ENCODE assay signal across 19 mouse cellular contexts in the genomic region with DNA sequence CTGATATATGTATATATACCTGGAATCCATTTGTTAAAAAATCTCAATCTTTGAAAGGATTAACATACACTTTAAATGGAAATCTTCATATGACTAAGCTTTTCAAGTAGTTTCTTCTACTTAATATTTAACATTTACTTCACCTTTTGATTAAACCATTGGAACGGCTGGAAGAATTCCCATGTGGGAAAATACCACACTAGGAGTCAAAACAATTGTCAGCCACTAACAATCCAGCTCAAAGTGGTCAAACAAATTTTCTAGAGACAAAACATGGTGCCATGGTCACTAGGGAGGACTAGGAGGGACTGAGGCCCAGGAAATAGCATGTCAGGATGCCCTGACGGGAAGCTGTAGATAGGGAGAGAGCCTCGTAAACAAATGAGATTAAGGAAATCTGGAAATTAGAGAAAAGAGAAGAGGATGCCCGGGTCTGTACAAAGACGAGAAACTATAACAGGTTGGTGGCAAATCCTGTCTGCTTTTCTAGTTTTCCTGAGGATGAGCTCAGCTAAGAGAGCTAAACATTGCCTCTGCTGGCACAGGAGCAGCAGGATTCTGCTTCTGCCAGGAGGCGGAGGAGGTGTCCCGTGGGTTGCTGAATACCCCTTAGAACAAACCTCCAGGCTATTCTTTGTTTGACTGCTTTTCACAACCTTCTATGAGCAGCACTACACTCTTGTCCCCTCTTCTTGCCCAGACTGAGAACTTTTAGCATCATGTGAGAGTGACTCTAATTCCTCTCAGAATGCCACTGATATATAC. TPM values are rescaled to one million over a fixed set of nuclear protein-coding genes. Genes with fewer than 3 reads are reported as not detected.
DNase-seq lines count a peak whose midpoint lies in the region; ATAC-seq and TF ChIP-seq lines count a peak whose summit lies in the region.
"Had no signal": no experiment of that assay in that cellular context is flagged by ENCODE, and none has a peak within 500 bp of the region (broad histone marks: within the 10 kb centered on the region; RNA-seq: fewer than 3 reads in every experiment).

No protein-coding gene starts in this region.

- H3K4me2 ChIP-seq in midbrain, embryonic 13.5 days (replicated peaks) = no peak overlapping the region
- no peak overlapping the region for H3K4me2 ChIP-seq in intestine, postnatal 0 days (replicated peaks; ENCODE audit: low read depth)
- H3K4me2 ChIP-seq: heart, embryonic 13.5 days; limb, embryonic 13.5 days; liver, embryonic 15.5 days; neural tube, embryonic 15.5 days; stomach, embryonic 15.5 days had no signal

- H3K9ac ChIP-seq in midbrain, embryonic 13.5 days (replicated peaks) = no peak overlapping the region
- no peak overlapping the region for H3K9ac ChIP-seq in intestine, postnatal 0 days (ENCODE audit: low read depth, low read length)
- H3K9ac ChIP-seq: heart, embryonic 13.5 days; limb, embryonic 13.5 days; liver, embryonic 15.5 days; neural tube, embryonic 15.5 days; stomach, embryonic 15.5 days had no signal

- peak; percentile 69 for DNase-seq in kidney, adult 2 months
- no peak for DNase-seq in kidney, adult 8-10 months
- DNase-seq in midbrain, embryonic 10.5 days (ENCODE audit: low spot score) = no peak
- peak; percentile 40 to 57 for DNase-seq in left cerebral cortex, adult 2 months (ENCODE audit: extremely low spot score in 1 of 2, low spot score in 2 of 2)
- peak; percentile 71 for DNase-seq in right cerebral cortex, postnatal 25 days
- DNase-seq in adrenal gland, postnatal 25 days = no peak
- DNase-seq: adrenal gland, postnatal 36 days; cerebellum, postnatal 36 days; kidney, postnatal 14 days; lung, postnatal 10 days; thymus, postnatal 14 days had no signal

- ATAC-seq in midbrain, embryonic 13.5 days = no peak
- ATAC-seq in intestine, postnatal 0 days = no peak

- peaks cover 20% of the 10 kb centered on the region for H3K4me1 ChIP-seq in kidney, adult 2 months (ENCODE audit: control insufficient read depth, insufficient read depth, low read length)
- no peaks in the 10 kb centered on the region; the same call in 1 of the 2 replicates for H3K4me1 ChIP-seq in midbrain, embryonic 10.5 days
- H3K4me1 ChIP-seq in midbrain, embryonic 13.5 days (replicated peaks) = peaks cover 7% of the 10 kb centered on the region; the same call in 1 of the 2 replicates
- H3K4me1 ChIP-seq in intestine, postnatal 0 days (replicated peaks; ENCODE audit: control insufficient read depth, insufficient read depth, low read length) = no peaks in the 10 kb centered on the region; the same call in 1 of the 2 replicates
- H3K4me1 ChIP-seq: heart, embryonic 13.5 days; limb, embryonic 13.5 days; liver, embryonic 15.5 days; neural tube, embryonic 15.5 days; stomach, embryonic 15.5 days had no signal

- H3K4me3 ChIP-seq in kidney, adult 2 months (ENCODE audit: insufficient read depth, low read depth, low read length) = no peak overlapping the region
- H3K4me3 ChIP-seq in midbrain, embryonic 10.5 days = no peak overlapping the region
- H3K4me3 ChIP-seq in midbrain, embryonic 13.5 days (replicated peaks) = no peak overlapping the region
- H3K4me3 ChIP-seq in left cerebral cortex, adult 2 months = no peak overlapping the region
- H3K4me3 ChIP-seq in intestine, postnatal 0 days (ENCODE audit: low read depth, low read length) = no peak overlapping the region
- H3K4me3 ChIP-seq: heart, embryonic 13.5 days; limb, embryonic 13.5 days; liver, embryonic 15.5 days; neural tube, embryonic 15.5 days; stomach, embryonic 15.5 days had no signal

- intact Hi-C loops in left cerebral cortex, adult 2 months (cut with DNase I) = loop anchor here (1.0 to 2.0 kb wide), 2 partner anchors 14 to 47 kb away; a partner anchor contains a TSS

- no peaks in the 10 kb centered on the region for H3K36me3 ChIP-seq in kidney, adult 2 months (ENCODE audit: control insufficient read depth, insufficient read depth, low read length)
- no peaks in the 10 kb centered on the region for H3K36me3 ChIP-seq in midbrain, embryonic 10.5 days
- no peaks in the 10 kb centered on the region for H3K36me3 ChIP-seq in midbrain, embryonic 13.5 days
- H3K36me3 ChIP-seq in intestine, postnatal 0 days (ENCODE audit: control insufficient read depth, insufficient read depth) = no peaks in the 10 kb centered on the region
- H3K36me3 ChIP-seq: heart, embryonic 13.5 days; limb, embryonic 13.5 days; liver, embryonic 15.5 days; neural tube, embryonic 15.5 days; stomach, embryonic 15.5 days had no signal

- no peak for TF ChIP-seq CTCF in kidney, adult 2 months (conservative IDR thresholded peaks at IDR 0.05; ENCODE audit: insufficient read depth, insufficient read length, low read depth, low read length)
- peak; percentile 21 for TF ChIP-seq CTCF in left cerebral cortex, adult 2 months (IDR thresholded peaks at IDR 0.05)
- no peak for TF ChIP-seq CTCF in intestine, postnatal 0 days (IDR thresholded peaks at IDR 0.05; ENCODE audit: low read depth)

- no peak for TF ChIP-seq POLR2A in kidney, adult 2 months (IDR thresholded peaks at IDR 0.05; ENCODE audit: low read depth, low read length)

- H3K27ac ChIP-seq in kidney, adult 2 months (ENCODE audit: insufficient read depth, low read depth, low read length) = peak overlapping the region; percentile 46; the same call in 1 of the 2 replicates
- H3K27ac ChIP-seq in midbrain, embryonic 10.5 days (replicated peaks) = 0 out of 2 replicates have a peak overlapping the region, but pooled peaks have one; percentile 3
- H3K27ac ChIP-seq in midbrain, embryonic 13.5 days = no peak overlapping the region
- H3K27ac ChIP-seq in left cerebral cortex, adult 2 months = peak overlapping the region; percentile 65
- H3K27ac ChIP-seq in intestine, postnatal 0 days (ENCODE audit: low read depth, low read length) = no peak overlapping the region
- H3K27ac ChIP-seq: heart, embryonic 13.5 days; limb, embryonic 13.5 days; liver, embryonic 15.5 days; neural tube, embryonic 15.5 days; stomach, embryonic 15.5 days had no signal

- WGBS in kidney, adult 2 months = 57% methylated on average over 7 of the region's 7 CpGs
- 64% methylated on average over 7 of the region's 7 CpGs for WGBS in midbrain, embryonic 10.5 days
- 56% methylated on average over 7 of the region's 7 CpGs for WGBS in midbrain, embryonic 13.5 days
- WGBS in intestine, postnatal 0 days = 72% methylated on average over 7 of the region's 7 CpGs

- no peaks in the 10 kb centered on the region for H3K27me3 ChIP-seq in kidney, adult 2 months (replicated peaks; ENCODE audit: control insufficient read depth, insufficient read depth, low read length)
- no peaks in the 10 kb centered on the region for H3K27me3 ChIP-seq in midbrain, embryonic 10.5 days (ENCODE audit: low read depth, poor library complexity, severe bottlenecking)
- no peaks in the 10 kb centered on the region for H3K27me3 ChIP-seq in midbrain, embryonic 13.5 days
- no peaks in the 10 kb centered on the region for H3K27me3 ChIP-seq in intestine, postnatal 0 days (replicated peaks; ENCODE audit: control insufficient read depth, insufficient read depth, low read length)
- H3K27me3 ChIP-seq: CH12.LX; heart, embryonic 13.5 days; limb, embryonic 13.5 days; liver, embryonic 15.5 days; neural tube, embryonic 15.5 days; stomach, embryonic 15.5 days had no signal

- no peaks in the 10 kb centered on the region for H3K9me3 ChIP-seq in midbrain, embryonic 10.5 days (replicated peaks)
- H3K9me3 ChIP-seq in midbrain, embryonic 13.5 days = no peaks in the 10 kb centered on the region
- no peaks in the 10 kb centered on the region for H3K9me3 ChIP-seq in intestine, postnatal 0 days (ENCODE audit: control insufficient read depth)
- H3K9me3 ChIP-seq: heart, embryonic 13.5 days; limb, embryonic 13.5 days; liver, embryonic 15.5 days; neural tube, embryonic 15.5 days; stomach, embryonic 15.5 days had no signal

RNA-seq across cellular contexts. Expression of a gene that starts 47.0 kb away (rescaled TPM):
- 55.0 and 62.9 TPM in 2 replicates for polyA plus RNA-seq in kidney, adult 2 months (2012; rRNA removed)
- 13.8 and 14.0 TPM in 2 replicates for polyA plus RNA-seq in midbrain, embryonic 10.5 days (2016; fragmentation: Nextera tagmentation; extraction: Ambion mirVana)
- 26.1 and 26.6 TPM in 2 replicates for polyA plus RNA-seq in midbrain, embryonic 13.5 days (2015; fragmentation: Nextera tagmentation; extraction: Ambion mirVana)
- 100 to 1,000 TPM; 402 to 406 TPM for total RNA-seq in left cerebral cortex, adult 2 months (2021)
- total RNA-seq in adrenal gland, postnatal 25 days (2021) = 89.1 and 104 TPM in 2 replicates
- 33.9 and 41.0 TPM in 2 replicates for polyA plus RNA-seq in intestine, postnatal 0 days (2015; fragmentation: Nextera tagmentation; extraction: Ambion mirVana)

Comparison
In these comparisons a context has a peak if more than half of its experiments do, and no peak if none do; other contexts are left out.
1. DNase-seq: peak in kidney, adult 2 months (single experiment), left cerebral cortex, adult 2 months (2 of 2) and right cerebral cortex, postnatal 25 days (single experiment); none in kidney, adult 8-10 months (0 of 2), midbrain, embryonic 10.5 days (single experiment) and adrenal gland, postnatal 25 days (single experiment).
2. H3K27ac ChIP-seq: peak in kidney, adult 2 months (single experiment), midbrain, embryonic 10.5 days (single experiment) and left cerebral cortex, adult 2 months (single experiment); none in midbrain, embryonic 13.5 days (single experiment) and intestine, postnatal 0 days (single experiment).